Mouse (Mus musculus) forebrain, embryonic 11.5 days (tissue): ENCODE data around the gene Gm20388. TPM values are rescaled to one million over a fixed set of nuclear protein-coding genes. Genes with fewer than 3 reads are reported as not detected.

ENCODE experiments used
- ATAC-seq: fragments of 200-750 bp; cut with Nextera tagmentation; replicated peaks from 2 replicates; pipeline ENCODE4 v1.8.0; 2017; ENCODE audit warnings: moderate TSS enrichment; ENCODE audit not compliant: low FRiP score
- DNase-seq: peaks from one replicate; pipeline ENCODE4 v3.0.0-alpha.2; 2017; ENCODE audit warnings: low spot score
- H3K27ac ChIP-seq: fragments of 300-500 bp; sonication (generic); 2 replicates; pipeline ENCODE4 v1.5.1; 2014; ENCODE audit warnings: low read depth, low read length
- H3K27me3 ChIP-seq: fragments of 300-500 bp; sonication (generic); 2 replicates; pipeline ENCODE4 v1.6.1; 2014; ENCODE audit warnings: mild to moderate bottlenecking, low read length, mixed read lengths; ENCODE audit not compliant: control insufficient read depth, insufficient read depth
- H3K36me3 ChIP-seq: fragments of 300-500 bp; sonication (generic); 2 replicates; pipeline ENCODE4 v1.6.1; 2014; ENCODE audit warnings: mild to moderate bottlenecking, low read length, moderate library complexity, mixed read lengths; ENCODE audit not compliant: control insufficient read depth, insufficient read depth
- H3K4me1 ChIP-seq: fragments of 300-500 bp; sonication (generic); replicated peaks from 2 replicates; pipeline ENCODE4 v1.6.1; 2014; ENCODE audit warnings: low read length, mixed read lengths; ENCODE audit not compliant: control insufficient read depth, insufficient read depth
- H3K4me2 ChIP-seq: fragments of 300-500 bp; sonication (generic); 2 replicates; pipeline ENCODE4 v1.6.1; 2014; ENCODE audit warnings: low read depth, mild to moderate bottlenecking, low read length, moderate library complexity, mixed read lengths; ENCODE audit not compliant: severe bottlenecking
- H3K4me3 ChIP-seq: fragments of 300-500 bp; sonication (generic); 2 replicates; pipeline ENCODE4 v1.5.1; 2014; ENCODE audit warnings: low read depth, low read length
- H3K9ac ChIP-seq: fragments of 300-500 bp; sonication (generic); 2 replicates; pipeline ENCODE4 v1.6.1; 2014; ENCODE audit warnings: low read length
- H3K9me3 ChIP-seq: fragments of 300-500 bp; sonication (generic); 2 replicates; pipeline ENCODE4 v1.6.1; 2016; ENCODE audit warnings: low read length, mixed read lengths; ENCODE audit not compliant: control insufficient read depth
- WGBS: fragments of 180-500 bp; shearing (Covaris S2); extraction: QIAGEN DNeasy Blood & Tissue Kit; methylation state at CpG from one replicate; pipeline ENCODE4 v1.1.7; 2014; 5-methylcytosine and 5-hydroxymethylcytosine counted together
- polyA plus RNA-seq: library from polyadenylated mRNA; unstranded; fragments of >200 nt; fragmentation: Nextera tagmentation; extraction: Ambion mirVana; gene quantifications from 2 replicates; pipeline ENCODE4 v1.2.1, GENCODE M21; 2014

The Gm20388 gene
- polyA plus RNA-seq, 1 experiment from 2014 or later, result not detected

GRCm38 (mm10) chr8:122390758-122391157, 2480.1 kb downstream of the Gm20388 start:
- no peak for DNase-seq
- WGBS, result 91% methylated on average over 3 of the region's 3 CpGs
- no peak for ATAC-seq
- H3K27ac ChIP-seq, result no peak overlapping the region
- H3K4me1 ChIP-seq, result no peaks in the 10 kb centered on the region
- no peak overlapping the region for H3K9ac ChIP-seq
- peaks cover 20% of the 10 kb centered on the region for H3K36me3 ChIP-seq
- H3K4me3 ChIP-seq, result no peak overlapping the region
- H3K9me3 ChIP-seq, result no peaks in the 10 kb centered on the region
- no peak overlapping the region for H3K4me2 ChIP-seq
- H3K27me3 ChIP-seq, result no peaks in the 10 kb centered on the region

GRCm38 (mm10) chr8:122393717-122394116, 2483.1 kb downstream of the Gm20388 start:
- no peaks in the 10 kb centered on the region for H3K27me3 ChIP-seq
- no peak overlapping the region for H3K4me2 ChIP-seq
- H3K4me3 ChIP-seq, result no peak overlapping the region
- ATAC-seq (no peak), DNase-seq (no peak)
- H3K4me1 ChIP-seq, result no peaks in the 10 kb centered on the region
- H3K9ac ChIP-seq, result no peak overlapping the region
- H3K36me3 ChIP-seq, result peaks cover 16% of the 10 kb centered on the region
- H3K9me3 ChIP-seq, result no peaks in the 10 kb centered on the region
- H3K27ac ChIP-seq, result no peak overlapping the region

- Histone ChIP-seq H3K4me3 (no peak overlapping the region), H3K27me3 (no peaks in the 10 kb centered on the region), H3K9ac (no peak overlapping the region), H3K9me3 (no peaks in the 10 kb centered on the region), H3K4me1 (no peaks in the 10 kb centered on the region), H3K27ac (no peak overlapping the region), H3K36me3 (peaks cover 6% of the 10 kb centered on the region; the same call in 1 of the 2 replicates), H3K4me2 (no peak overlapping the region)
- DNase-seq, result no peak
- 89% methylated on average over 6 of the region's 6 CpGs for WGBS
- no peak for ATAC-seq
These were observed 2484.7 kb downstream of the Gm20388 start for GRCm38 (mm10) chr8:122395291-122395690.

GRCm38 (mm10) chr8:122398186-122398585, 2487.5 kb downstream of the Gm20388 start:
- Histone ChIP-seq H3K36me3 (peaks cover 10% of the 10 kb centered on the region; the same call in 1 of the 2 replicates), H3K9me3 (no peaks in the 10 kb centered on the region), H3K4me3 (no peak overlapping the region), H3K4me2 (no peak overlapping the region), H3K9ac (no peak overlapping the region), H3K4me1 (no peaks in the 10 kb centered on the region), H3K27ac (no peak overlapping the region), H3K27me3 (no peaks in the 10 kb centered on the region)
- ATAC-seq (no peak), DNase-seq (no peak)
- WGBS, result 96% methylated on average over 9 of the region's 9 CpGs

GRCm38 (mm10) chr8:122405146-122405805, 2494.6 kb downstream of the Gm20388 start:
- Histone ChIP-seq H3K27me3 (no peaks in the 10 kb centered on the region), H3K36me3 (peaks cover 31% of the 10 kb centered on the region; the same call in 1 of the 2 replicates), H3K27ac (no peak overlapping the region), H3K4me3 (no peak overlapping the region), H3K4me2 (no peak overlapping the region), H3K9ac (no peak overlapping the region), H3K9me3 (no peaks in the 10 kb centered on the region), H3K4me1 (no peaks in the 10 kb centered on the region)
- DNase-seq, result no peak
- ATAC-seq, result no peak
- 92% methylated on average over 9 of the region's 9 CpGs for WGBS

- ATAC-seq (no peak), DNase-seq (no peak)
- Histone ChIP-seq H3K27me3 (no peaks in the 10 kb centered on the region), H3K27ac (no peak overlapping the region), H3K36me3 (peaks cover 28% of the 10 kb centered on the region; the same call in 1 of the 2 replicates), H3K4me3 (no peak overlapping the region), H3K9ac (no peak overlapping the region), H3K9me3 (no peaks in the 10 kb centered on the region), H3K4me2 (no peak overlapping the region), H3K4me1 (no peaks in the 10 kb centered on the region)
- WGBS, result 87% methylated on average over 7 of the region's 7 CpGs
These were observed 2497.0 kb downstream of the Gm20388 start for GRCm38 (mm10) chr8:122407678-122408077.

- Histone ChIP-seq H3K27ac (no peak overlapping the region), H3K4me2 (no peak overlapping the region), H3K4me1 (no peaks in the 10 kb centered on the region), H3K9me3 (no peaks in the 10 kb centered on the region), H3K9ac (no peak overlapping the region), H3K36me3 (peaks cover 23% of the 10 kb centered on the region), H3K4me3 (no peak overlapping the region), H3K27me3 (no peaks in the 10 kb centered on the region)
- no peak for ATAC-seq
- no peak for DNase-seq
- 88% methylated on average over 9 of the region's 9 CpGs for WGBS
These were observed 2503.7 kb downstream of the Gm20388 start for GRCm38 (mm10) chr8:122414311-122414710.

GRCm38 (mm10) chr8:122415554-122415953, 2504.9 kb downstream of the Gm20388 start:
- ATAC-seq, result no peak
- Histone ChIP-seq H3K9me3 (no peaks in the 10 kb centered on the region), H3K27ac (no peak overlapping the region), H3K4me3 (no peak overlapping the region), H3K4me2 (no peak overlapping the region), H3K9ac (no peak overlapping the region), H3K36me3 (peaks cover 23% of the 10 kb centered on the region), H3K27me3 (no peaks in the 10 kb centered on the region), H3K4me1 (no peaks in the 10 kb centered on the region)
- 97% methylated on average over 6 of the region's 6 CpGs for WGBS
- DNase-seq, result no peak

- no peak for DNase-seq
- Histone ChIP-seq H3K9ac (no peak overlapping the region), H3K36me3 (peaks cover 7% of the 10 kb centered on the region), H3K4me3 (no peak overlapping the region), H3K9me3 (no peaks in the 10 kb centered on the region), H3K27ac (no peak overlapping the region), H3K27me3 (no peaks in the 10 kb centered on the region), H3K4me1 (no peaks in the 10 kb centered on the region), H3K4me2 (no peak overlapping the region)
- no peak for ATAC-seq
- WGBS, result 78% methylated on average over 9 of the region's 9 CpGs
These were observed 2509.4 kb downstream of the Gm20388 start for GRCm38 (mm10) chr8:122419881-122420555.
